Mouse (Mus musculus) embryonic facial prominence, embryonic 15.5 days (tissue): ENCODE results near the gene Psmd6. TPM values are rescaled to one million over a fixed set of nuclear protein-coding genes. Genes with fewer than 3 reads are reported as not detected.

Experiments used
- ATAC-seq: fragments of 200-750 bp; cut with Nextera tagmentation; 2 replicates; pipeline ENCODE4 v1.8.0; 2017; ENCODE audit warnings: low read depth, moderate TSS enrichment; ENCODE audit not compliant: insufficient number of reproducible peaks, low FRiP score, low TSS enrichment
- H3K27ac ChIP-seq: fragments of 300-500 bp; sonication (generic); replicated peaks from 2 replicates; pipeline ENCODE4 v1.5.1; 2015; ENCODE audit warnings: mild to moderate bottlenecking, inconsistent platforms
- H3K27me3 ChIP-seq: fragments of 300-500 bp; sonication (generic); 2 replicates; pipeline ENCODE4 v1.6.1; 2015; ENCODE audit warnings: inconsistent platforms
- H3K36me3 ChIP-seq: fragments of 300-500 bp; sonication (generic); 2 replicates; pipeline ENCODE4 v1.6.1; 2015; ENCODE audit warnings: mild to moderate bottlenecking, inconsistent platforms
- H3K4me1 ChIP-seq: fragments of 300-500 bp; sonication (generic); 2 replicates; pipeline ENCODE4 v1.6.1; 2015; ENCODE audit warnings: inconsistent platforms
- H3K4me2 ChIP-seq: fragments of 300-500 bp; sonication (generic); replicated peaks from 2 replicates; pipeline ENCODE4 v1.6.1; 2015; ENCODE audit warnings: mild to moderate bottlenecking, inconsistent platforms
- H3K4me3 ChIP-seq: fragments of 300-500 bp; sonication (generic); replicated peaks from 2 replicates; pipeline ENCODE4 v1.5.1; 2015; ENCODE audit warnings: mild to moderate bottlenecking, inconsistent platforms
- H3K9ac ChIP-seq: fragments of 300-500 bp; sonication (generic); 2 replicates; pipeline ENCODE4 v1.6.1; 2015; ENCODE audit warnings: inconsistent platforms
- H3K9me3 ChIP-seq: fragments of 300-500 bp; sonication (generic); replicated peaks from 2 replicates; pipeline ENCODE4 v1.6.1; 2016; ENCODE audit warnings: inconsistent platforms
- WGBS: fragments of 180-500 bp; shearing (Covaris S2); methylation state at CpG from one replicate; pipeline ENCODE4 v1.1.7; 2015; 5-methylcytosine and 5-hydroxymethylcytosine counted together
- polyA plus RNA-seq: library from polyadenylated mRNA; unstranded; fragments of >200 nt; fragmentation: Nextera tagmentation; extraction: Ambion mirVana; gene quantifications from 2 replicates; pipeline ENCODE4 v1.2.1, GENCODE M21; 2015

Gene Psmd6
- polyA plus RNA-seq, 1 experiment from 2014 or later: 203 TPM

DNA sequence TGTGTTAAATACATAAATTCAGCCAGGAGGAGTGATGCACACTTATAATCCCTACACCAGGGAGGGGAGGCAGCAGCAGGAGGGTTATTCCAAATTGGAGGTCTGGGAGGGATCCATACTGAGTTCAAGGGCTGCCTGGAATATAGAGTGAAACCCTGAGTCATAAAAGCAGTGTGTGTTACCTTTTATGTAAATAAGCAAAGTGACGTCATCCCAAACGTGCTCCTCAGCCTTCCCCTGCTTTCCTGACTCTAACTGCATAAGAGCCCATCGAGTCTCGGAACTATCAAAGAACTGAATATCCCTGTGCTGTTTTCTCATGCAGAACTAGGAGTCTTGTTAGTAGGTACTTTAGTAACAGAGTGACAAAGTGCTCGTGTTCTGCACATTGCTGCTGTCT is 57.4 kb downstream of the Psmd6 start:
- 55% methylated on average over 5 of the region's 5 CpGs for WGBS
- H3K36me3 ChIP-seq: no peaks in the 10 kb centered on the region
- H3K4me2 ChIP-seq: no peak overlapping the region

DNA sequence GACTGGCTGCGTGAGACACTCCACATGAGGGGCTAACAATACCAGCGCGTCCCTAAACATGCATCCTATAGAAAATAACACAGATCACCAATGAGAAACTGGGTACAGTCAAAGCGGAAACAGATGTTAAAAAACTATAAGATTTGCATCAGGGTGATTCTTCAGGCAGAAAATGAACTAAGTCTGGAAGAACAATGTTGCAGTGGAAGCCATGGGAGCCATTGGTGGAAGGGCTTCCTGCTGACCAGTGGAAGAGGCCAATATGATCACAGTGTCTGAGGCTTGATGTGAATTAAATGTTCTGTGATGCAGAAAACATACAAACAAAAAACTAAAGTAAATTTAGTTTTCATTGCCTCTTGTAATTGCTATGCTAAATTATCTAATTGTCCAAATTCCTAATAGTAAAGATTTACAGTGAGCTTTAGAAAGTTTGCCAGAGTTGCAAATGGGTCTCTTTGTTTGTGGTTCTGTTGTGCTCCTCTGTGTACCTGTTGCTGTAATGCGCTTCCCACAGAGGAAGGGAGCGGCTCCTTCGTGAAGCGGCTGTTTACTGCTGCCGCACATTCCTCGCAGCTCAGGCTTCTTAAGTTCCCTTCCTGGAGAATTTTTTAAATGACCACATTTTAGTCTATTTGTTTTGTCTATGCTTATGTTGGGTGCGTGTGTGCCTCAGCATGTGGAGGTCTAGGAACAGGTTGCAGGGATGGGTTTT is 58.1 kb downstream of the Psmd6 start:
- H3K4me3 ChIP-seq: no peak overlapping the region
- H3K4me1 ChIP-seq: peaks cover 21% of the 10 kb centered on the region
- H3K27ac ChIP-seq: no peak overlapping the region
- no peaks in the 10 kb centered on the region for H3K9me3 ChIP-seq
- H3K27me3 ChIP-seq: no peaks in the 10 kb centered on the region
- no peak overlapping the region for H3K4me2 ChIP-seq
- 65% methylated on average over 11 of the region's 11 CpGs for WGBS
- no peak overlapping the region for H3K9ac ChIP-seq
- H3K36me3 ChIP-seq: no peaks in the 10 kb centered on the region
- ATAC-seq: no peak

More for the DNA sequence above, 57.4 kb downstream of the Psmd6 start:
- Histone ChIP-seq H3K4me3 (no peak overlapping the region), H3K27me3 (no peaks in the 10 kb centered on the region), H3K4me1 (peaks cover 28% of the 10 kb centered on the region), H3K9ac (no peak overlapping the region), H3K27ac (no peak overlapping the region), H3K9me3 (no peaks in the 10 kb centered on the region)
- ATAC-seq: no peak

Other genes starting within 250 kb of the Psmd6 start
- gene Gm281, start 206.5 kb downstream of the Psmd6 start, polyA plus RNA-seq: 0.72 and 1.5 TPM in 2 replicates
- gene Atxn7, start 159.5 kb downstream of the Psmd6 start, polyA plus RNA-seq: 4.8 and 6.2 TPM in 2 replicates
- 160 and 169 TPM in 2 replicates for gene Thoc7, start 159.1 kb downstream of the Psmd6 start, polyA plus RNA-seq
- gene Olfr720, start 65.9 kb upstream of the Psmd6 start, polyA plus RNA-seq: 0.20 and 0.28 TPM in 2 replicates
- gene Olfr31, start 201.8 kb upstream of the Psmd6 start, polyA plus RNA-seq: not detected in 2 replicates
- 5.2 and 5.7 TPM in 2 replicates for gene Il3ra, start 225.3 kb upstream of the Psmd6 start, polyA plus RNA-seq